Mouse (Mus musculus): ENCODE measurements around the gene Sfxn1. TPM values are rescaled to one million over a fixed set of nuclear protein-coding genes. Genes with fewer than 3 reads are reported as not detected.

Sfxn1 gene
- polyA plus RNA-seq, 1 experiment from 2014 or later = 89.1 TPM

GRCm38 (mm10) chr13:54063292-54063691 lies 8.4 kb upstream of the Sfxn1 start:
- Histone ChIP-seq H3K27me3 (replicated peaks) (peaks cover 10% of the 10 kb centered on the region), H3K27ac (no peak overlapping the region), H3K4me2 (no peak overlapping the region), H3K4me3 (no peak overlapping the region), H3K9ac (no peak overlapping the region), H3K9me3 (replicated peaks) (no peaks in the 10 kb centered on the region), H3K36me3 (no peaks in the 10 kb centered on the region), H3K4me1 (no peaks in the 10 kb centered on the region)
- WGBS (ENCODE audit: insufficient replicate concordance) = 2% methylated on average over 3 of the region's 3 CpGs
- no peak for ATAC-seq

- WGBS (ENCODE audit: insufficient replicate concordance) = 64% methylated on average over 3 of the region's 3 CpGs
Measured at GRCm38 (mm10) chr13:54066081-54066746, 5.5 kb upstream of the Sfxn1 start.

GRCm38 (mm10) chr13:54067617-54068166 lies 4.0 kb upstream of the Sfxn1 start:
- 39% methylated on average over 6 of the region's 6 CpGs for WGBS (ENCODE audit: insufficient replicate concordance)
- ATAC-seq = no peak
- Histone ChIP-seq H3K27ac (no peak overlapping the region), H3K9ac (no peak overlapping the region), H3K4me3 (no peak overlapping the region), H3K4me2 (no peak overlapping the region), H3K9me3 (replicated peaks) (no peaks in the 10 kb centered on the region), H3K36me3 (no peaks in the 10 kb centered on the region), H3K27me3 (replicated peaks) (peaks cover 7% of the 10 kb centered on the region), H3K4me1 (peaks cover 4% of the 10 kb centered on the region)

More at GRCm38 (mm10) chr13:54066081-54066746, 5.5 kb upstream of the Sfxn1 start:
- peaks cover 7% of the 10 kb centered on the region for H3K27me3 ChIP-seq (replicated peaks)
- no peak overlapping the region for H3K4me3 ChIP-seq
- no peaks in the 10 kb centered on the region for H3K4me1 ChIP-seq
- H3K9ac ChIP-seq = no peak overlapping the region
- no peak overlapping the region for H3K4me2 ChIP-seq
- no peak overlapping the region for H3K27ac ChIP-seq
- H3K36me3 ChIP-seq = no peaks in the 10 kb centered on the region
- no peaks in the 10 kb centered on the region for H3K9me3 ChIP-seq (replicated peaks)
- ATAC-seq = no peak

GRCm38 (mm10) chr13:54071011-54071410 lies 658 bp upstream of the Sfxn1 start:
- H3K9ac ChIP-seq = no peak overlapping the region
- no peak overlapping the region for H3K4me3 ChIP-seq
- 85% methylated on average over 9 of the region's 9 CpGs for WGBS (ENCODE audit: insufficient replicate concordance)
- no peak overlapping the region for H3K27ac ChIP-seq
- H3K36me3 ChIP-seq = peaks cover 16% of the 10 kb centered on the region
- ATAC-seq = no peak
- no peaks in the 10 kb centered on the region for H3K9me3 ChIP-seq (replicated peaks)
- no peak overlapping the region for H3K4me2 ChIP-seq
- H3K4me1 ChIP-seq = peaks cover 31% of the 10 kb centered on the region
- H3K27me3 ChIP-seq (replicated peaks) = no peaks in the 10 kb centered on the region

- Histone ChIP-seq H3K9ac (peak overlapping the region; percentile 91), H3K4me1 (peaks cover 44% of the 10 kb centered on the region), H3K4me3 (peak overlapping the region; percentile 86), H3K27me3 (replicated peaks) (no peaks in the 10 kb centered on the region), H3K27ac (peak overlapping the region; percentile 84), H3K36me3 (peaks cover 28% of the 10 kb centered on the region), H3K9me3 (replicated peaks) (no peaks in the 10 kb centered on the region), H3K4me2 (peak overlapping the region; percentile 76)
- WGBS (ENCODE audit: insufficient replicate concordance) = 8% methylated on average over 10 of the region's 10 CpGs
- ATAC-seq = no peak
Measured at GRCm38 (mm10) chr13:54072526-54073057, 923 bp downstream of the Sfxn1 start.

GRCm38 (mm10) chr13:54073066-54073465 lies 1.4 kb downstream of the Sfxn1 start:
- H3K4me3 ChIP-seq = peak overlapping the region; percentile 86
- WGBS (ENCODE audit: insufficient replicate concordance) = 7% methylated on average over 1 of the region's 1 CpGs
- H3K4me2 ChIP-seq = peak overlapping the region; percentile 76
- H3K9ac ChIP-seq = peak overlapping the region; percentile 91
- peak overlapping the region; percentile 84 for H3K27ac ChIP-seq
- no peaks in the 10 kb centered on the region for H3K27me3 ChIP-seq (replicated peaks)
- H3K9me3 ChIP-seq (replicated peaks) = no peaks in the 10 kb centered on the region
- ATAC-seq = peak; percentile 30; the same call in 1 of the 2 replicates
- H3K36me3 ChIP-seq = peaks cover 28% of the 10 kb centered on the region
- H3K4me1 ChIP-seq = peaks cover 48% of the 10 kb centered on the region

- Histone ChIP-seq H3K4me2 (peak overlapping the region; percentile 76), H3K4me1 (peaks cover 53% of the 10 kb centered on the region), H3K27me3 (replicated peaks) (no peaks in the 10 kb centered on the region), H3K9me3 (replicated peaks) (no peaks in the 10 kb centered on the region), H3K36me3 (peaks cover 29% of the 10 kb centered on the region), H3K4me3 (peak overlapping the region; percentile 86), H3K9ac (peak overlapping the region; percentile 91; the same call in 1 of the 2 replicates), H3K27ac (peak overlapping the region; percentile 84)
- ATAC-seq = no peak
- 67% methylated on average over 2 of the region's 2 CpGs for WGBS (ENCODE audit: insufficient replicate concordance)
Measured at GRCm38 (mm10) chr13:54073491-54073890, 1.8 kb downstream of the Sfxn1 start.

GRCm38 (mm10) chr13:54075416-54075815 lies 3.7 kb downstream of the Sfxn1 start:
- H3K27me3 ChIP-seq (replicated peaks) = no peaks in the 10 kb centered on the region
- H3K27ac ChIP-seq = no peak overlapping the region
- H3K9ac ChIP-seq = no peak overlapping the region
- H3K4me1 ChIP-seq = peaks cover 72% of the 10 kb centered on the region
- H3K4me2 ChIP-seq = no peak overlapping the region
- WGBS (ENCODE audit: insufficient replicate concordance) = 68% methylated on average over 2 of the region's 2 CpGs
- H3K9me3 ChIP-seq (replicated peaks) = no peaks in the 10 kb centered on the region
- peaks cover 33% of the 10 kb centered on the region for H3K36me3 ChIP-seq
- H3K4me3 ChIP-seq = no peak overlapping the region
- no peak for ATAC-seq

- Histone ChIP-seq H3K4me2 (no peak overlapping the region), H3K9me3 (replicated peaks) (no peaks in the 10 kb centered on the region), H3K4me1 (peaks cover 76% of the 10 kb centered on the region), H3K36me3 (peaks cover 33% of the 10 kb centered on the region), H3K4me3 (no peak overlapping the region), H3K27me3 (replicated peaks) (no peaks in the 10 kb centered on the region), H3K27ac (no peak overlapping the region), H3K9ac (no peak overlapping the region)
- no peak for ATAC-seq
- 78% methylated on average over 6 of the region's 6 CpGs for WGBS (ENCODE audit: insufficient replicate concordance)
Measured at GRCm38 (mm10) chr13:54076051-54076450, 4.4 kb downstream of the Sfxn1 start.

GRCm38 (mm10) chr13:54076762-54077460 lies 5.2 kb downstream of the Sfxn1 start:
- peaks cover 76% of the 10 kb centered on the region for H3K4me1 ChIP-seq
- WGBS (ENCODE audit: insufficient replicate concordance) = 79% methylated on average over 11 of the region's 11 CpGs
- H3K27me3 ChIP-seq (replicated peaks) = no peaks in the 10 kb centered on the region
- H3K36me3 ChIP-seq = peaks cover 33% of the 10 kb centered on the region
- ATAC-seq = no peak
- H3K4me3 ChIP-seq = no peak overlapping the region
- no peak overlapping the region; the same call in 1 of the 2 replicates for H3K9ac ChIP-seq
- H3K27ac ChIP-seq = no peak overlapping the region
- no peak overlapping the region for H3K4me2 ChIP-seq
- no peaks in the 10 kb centered on the region for H3K9me3 ChIP-seq (replicated peaks)

GRCm38 (mm10) chr13:54077470-54078174 lies 6.0 kb downstream of the Sfxn1 start:
- Histone ChIP-seq H3K4me1 (peaks cover 76% of the 10 kb centered on the region), H3K27me3 (replicated peaks) (no peaks in the 10 kb centered on the region), H3K4me2 (no peak overlapping the region), H3K4me3 (no peak overlapping the region), H3K36me3 (peaks cover 33% of the 10 kb centered on the region), H3K27ac (no peak overlapping the region), H3K9me3 (replicated peaks) (no peaks in the 10 kb centered on the region), H3K9ac (no peak overlapping the region)
- 67% methylated on average over 11 of the region's 11 CpGs for WGBS (ENCODE audit: insufficient replicate concordance)
- ATAC-seq = no peak
